Mouse (Mus musculus): ENCODE results near the gene Pik3ca. TPM values are rescaled to one million over a fixed set of nuclear protein-coding genes. Genes with fewer than 3 reads are reported as not detected.

The Pik3ca gene
- total RNA-seq, 2 experiments from 2014 or later: 45.8 to 54.2 TPM

Other genes with a start within 250 kb of the Pik3ca start
- gene Zmat3, start 31.7 kb upstream of the Pik3ca start, total RNA-seq (2021): 1 to 10 TPM; 6.2 to 7.0 TPM
- gene Kcnmb3, start 94.6 kb downstream of the Pik3ca start, total RNA-seq (2021): under 1 TPM in 1 of 2 experiments, not detected in 1; 0.29 TPM
- 10 to 100 TPM; 21.0 to 21.7 TPM for gene Zfp639, start 112.6 kb downstream of the Pik3ca start, total RNA-seq (2021)
- 100 to 1,000 TPM; 434 to 472 TPM for gene Mfn1, start 131.8 kb downstream of the Pik3ca start, total RNA-seq (2021)
- gene Gnb4, start 218.9 kb downstream of the Pik3ca start, total RNA-seq (2021): 10 to 100 TPM; 13.9 to 18.5 TPM